Mouse (Mus musculus) hindbrain, embryonic 12.5 days (tissue): ENCODE measurements at regions not wholly inside any gene's neighbourhood (a gene's known extent, or its start where the extent isn't known, plus 50 kb on each side); places are given as distances from the start of the nearest gene placed in this dataset.
A peak's percentile ranks its signal among the peaks of the same experiment; 100 is the strongest.

Source experiments
- ATAC-seq: fragments of 200-750 bp; cut with Nextera tagmentation; 2 replicates; pipeline ENCODE4 v1.8.0; 2017; ENCODE audit warnings: moderate TSS enrichment; ENCODE audit not compliant: low FRiP score
- H3K27ac ChIP-seq: fragments of 300-500 bp; sonication (generic); 2 replicates; pipeline ENCODE4 v1.5.1; 2016; ENCODE audit warnings: mild to moderate bottlenecking
- H3K27me3 ChIP-seq: fragments of 300-500 bp; sonication (generic); 2 replicates; pipeline ENCODE4 v1.6.1; 2016; ENCODE audit warnings: mild to moderate bottlenecking
- H3K36me3 ChIP-seq: fragments of 300-500 bp; sonication (generic); 2 replicates; pipeline ENCODE4 v1.6.1; 2016; ENCODE audit warnings: mild to moderate bottlenecking
- H3K4me1 ChIP-seq: fragments of 300-500 bp; sonication (generic); 2 replicates; pipeline ENCODE4 v1.6.1; 2016
- H3K4me2 ChIP-seq: fragments of 300-500 bp; sonication (generic); replicated peaks from 2 replicates; pipeline ENCODE4 v1.6.1; 2016; ENCODE audit warnings: mild to moderate bottlenecking
- H3K4me3 ChIP-seq: fragments of 300-500 bp; sonication (generic); 2 replicates; pipeline ENCODE4 v1.5.1; 2016; ENCODE audit warnings: mild to moderate bottlenecking
- H3K9ac ChIP-seq: fragments of 300-500 bp; sonication (generic); 2 replicates; pipeline ENCODE4 v1.6.1; 2016; ENCODE audit warnings: mild to moderate bottlenecking, moderate library complexity
- H3K9me3 ChIP-seq: fragments of 300-500 bp; sonication (generic); replicated peaks from 2 replicates; pipeline ENCODE4 v1.6.1; 2016; ENCODE audit warnings: mild to moderate bottlenecking
- WGBS: fragments of 180-500 bp; shearing (Covaris S2); methylation state at CpG from one replicate; pipeline ENCODE4 v1.1.7; 2016; 5-methylcytosine and 5-hydroxymethylcytosine counted together

- Histone ChIP-seq H3K4me2 (no peak overlapping the region), H3K36me3 (no peaks in the 10 kb centered on the region), H3K9me3 (no peaks in the 10 kb centered on the region), H3K4me3 (no peak overlapping the region), H3K9ac (no peak overlapping the region), H3K4me1 (peaks cover 6% of the 10 kb centered on the region; the same call in 1 of the 2 replicates), H3K27me3 (peaks cover 6% of the 10 kb centered on the region; the same call in 1 of the 2 replicates), H3K27ac (no peak overlapping the region)
- no peak for ATAC-seq
- 93% methylated on average over 2 of the region's 2 CpGs for WGBS
These were observed 95.9 kb upstream of the Cadm1 start for GRCm38 (mm10) chr9:47434091-47434490.

- Histone ChIP-seq H3K9ac (no peak overlapping the region), H3K9me3 (no peaks in the 10 kb centered on the region), H3K27me3 (peaks cover 8% of the 10 kb centered on the region; the same call in 1 of the 2 replicates), H3K4me2 (no peak overlapping the region), H3K27ac (no peak overlapping the region), H3K4me1 (peaks cover 12% of the 10 kb centered on the region), H3K36me3 (no peaks in the 10 kb centered on the region), H3K4me3 (no peak overlapping the region)
- ATAC-seq = no peak
- 67% methylated on average over 4 of the region's 4 CpGs for WGBS
These were observed 91.0 kb upstream of the Cadm1 start for GRCm38 (mm10) chr9:47438976-47439375.

- H3K36me3 ChIP-seq = no peaks in the 10 kb centered on the region
- no peak for ATAC-seq
- peak overlapping the region; percentile 10; the same call in 1 of the 2 replicates for H3K4me3 ChIP-seq
- WGBS = 30% methylated on average over 11 of the region's 11 CpGs
- H3K27me3 ChIP-seq = peaks cover 8% of the 10 kb centered on the region; the same call in 1 of the 2 replicates
- H3K9me3 ChIP-seq = no peaks in the 10 kb centered on the region
- H3K4me2 ChIP-seq = peak overlapping the region; percentile 45
- H3K4me1 ChIP-seq = peaks cover 12% of the 10 kb centered on the region
- H3K9ac ChIP-seq = 0 out of 2 replicates have a peak overlapping the region, but pooled peaks have one; percentile 18
- peak overlapping the region; percentile 12; the same call in 1 of the 2 replicates for H3K27ac ChIP-seq
These were observed 90.5 kb upstream of the Cadm1 start for GRCm38 (mm10) chr9:47439506-47439905.

GRCm38 (mm10) chr9:47440128-47440527 lies 89.8 kb upstream of the Cadm1 start:
- H3K4me3 ChIP-seq = peak overlapping the region; percentile 10; the same call in 1 of the 2 replicates
- no peaks in the 10 kb centered on the region for H3K9me3 ChIP-seq
- no peak overlapping the region for H3K27ac ChIP-seq
- no peak for ATAC-seq
- peak overlapping the region; percentile 45 for H3K4me2 ChIP-seq
- WGBS = 15% methylated on average over 6 of the region's 6 CpGs
- H3K36me3 ChIP-seq = no peaks in the 10 kb centered on the region
- H3K9ac ChIP-seq = no peak overlapping the region
- H3K4me1 ChIP-seq = peaks cover 10% of the 10 kb centered on the region
- peaks cover 8% of the 10 kb centered on the region; the same call in 1 of the 2 replicates for H3K27me3 ChIP-seq

GRCm38 (mm10) chr9:47441155-47441554 lies 88.8 kb upstream of the Cadm1 start:
- 87% methylated on average over 8 of the region's 8 CpGs for WGBS
- no peaks in the 10 kb centered on the region for H3K9me3 ChIP-seq

GRCm38 (mm10) chr9:47444168-47444567 lies 85.8 kb upstream of the Cadm1 start:
- no peak overlapping the region for H3K4me2 ChIP-seq
- no peaks in the 10 kb centered on the region for H3K9me3 ChIP-seq
- no peak for ATAC-seq
- H3K36me3 ChIP-seq = no peaks in the 10 kb centered on the region
- no peak overlapping the region for H3K4me3 ChIP-seq
- peaks cover under 1% of the 10 kb centered on the region; the same call in 1 of the 2 replicates for H3K27me3 ChIP-seq
- no peak overlapping the region for H3K27ac ChIP-seq
- peaks cover 6% of the 10 kb centered on the region; the same call in 1 of the 2 replicates for H3K4me1 ChIP-seq
- no peak overlapping the region for H3K9ac ChIP-seq
- WGBS = 86% methylated on average over 2 of the region's 2 CpGs

More at GRCm38 (mm10) chr9:47441155-47441554, 88.8 kb upstream of the Cadm1 start:
- Histone ChIP-seq H3K36me3 (no peaks in the 10 kb centered on the region), H3K4me1 (peaks cover 6% of the 10 kb centered on the region; the same call in 1 of the 2 replicates), H3K27me3 (peaks cover 8% of the 10 kb centered on the region; the same call in 1 of the 2 replicates), H3K4me3 (no peak overlapping the region), H3K9ac (no peak overlapping the region), H3K4me2 (no peak overlapping the region), H3K27ac (no peak overlapping the region)
- ATAC-seq = no peak

GRCm38 (mm10) chr9:47444752-47445151 lies 85.2 kb upstream of the Cadm1 start:
- no peak for ATAC-seq
- H3K27me3 ChIP-seq = no peaks in the 10 kb centered on the region; the same call in 1 of the 2 replicates
- H3K4me1 ChIP-seq = peaks cover 2% of the 10 kb centered on the region; the same call in 1 of the 2 replicates
- no peak overlapping the region for H3K4me3 ChIP-seq
- no peaks in the 10 kb centered on the region for H3K36me3 ChIP-seq
- no peak overlapping the region for H3K9ac ChIP-seq
- 16% methylated on average over 1 of the region's 1 CpGs for WGBS
- H3K27ac ChIP-seq = no peak overlapping the region
- no peak overlapping the region for H3K4me2 ChIP-seq
- H3K9me3 ChIP-seq = no peaks in the 10 kb centered on the region

- ATAC-seq = no peak
- Histone ChIP-seq H3K36me3 (no peaks in the 10 kb centered on the region), H3K4me2 (no peak overlapping the region), H3K9ac (no peak overlapping the region), H3K27me3 (no peaks in the 10 kb centered on the region; the same call in 1 of the 2 replicates), H3K4me3 (no peak overlapping the region), H3K27ac (no peak overlapping the region), H3K9me3 (no peaks in the 10 kb centered on the region), H3K4me1 (no peaks in the 10 kb centered on the region)
- 73% methylated on average over 6 of the region's 6 CpGs for WGBS
These were observed 84.6 kb upstream of the Cadm1 start for GRCm38 (mm10) chr9:47445332-47445731.

GRCm38 (mm10) chr9:47452752-47453151 lies 77.2 kb upstream of the Cadm1 start:
- Histone ChIP-seq H3K9ac (no peak overlapping the region), H3K36me3 (no peaks in the 10 kb centered on the region), H3K4me3 (no peak overlapping the region), H3K27me3 (no peaks in the 10 kb centered on the region), H3K4me2 (no peak overlapping the region), H3K9me3 (no peaks in the 10 kb centered on the region), H3K27ac (no peak overlapping the region), H3K4me1 (no peaks in the 10 kb centered on the region)
- no peak for ATAC-seq
- 88% methylated on average over 4 of the region's 4 CpGs for WGBS

- Histone ChIP-seq H3K9me3 (no peaks in the 10 kb centered on the region), H3K4me1 (peaks cover 4% of the 10 kb centered on the region; the same call in 1 of the 2 replicates), H3K36me3 (no peaks in the 10 kb centered on the region), H3K4me3 (no peak overlapping the region), H3K27ac (no peak overlapping the region), H3K4me2 (no peak overlapping the region), H3K27me3 (no peaks in the 10 kb centered on the region), H3K9ac (no peak overlapping the region)
- no peak for ATAC-seq
- WGBS = 54% methylated on average over 15 of the region's 15 CpGs
These were observed 71.1 kb upstream of the Cadm1 start for GRCm38 (mm10) chr9:47458721-47459418.

- H3K27me3 ChIP-seq = no peaks in the 10 kb centered on the region
- no peak overlapping the region for H3K9ac ChIP-seq
- WGBS = 84% methylated on average over 8 of the region's 8 CpGs
- H3K36me3 ChIP-seq = no peaks in the 10 kb centered on the region
- ATAC-seq = no peak
- peaks cover 4% of the 10 kb centered on the region; the same call in 1 of the 2 replicates for H3K4me1 ChIP-seq
- H3K9me3 ChIP-seq = no peaks in the 10 kb centered on the region
- H3K4me2 ChIP-seq = no peak overlapping the region
- H3K27ac ChIP-seq = no peak overlapping the region
- no peak overlapping the region for H3K4me3 ChIP-seq
These were observed 70.4 kb upstream of the Cadm1 start for GRCm38 (mm10) chr9:47459461-47460049.

GRCm38 (mm10) chr9:47460241-47460640 lies 69.7 kb upstream of the Cadm1 start:
- ATAC-seq = no peak
- Histone ChIP-seq H3K27ac (no peak overlapping the region), H3K4me2 (no peak overlapping the region), H3K4me3 (no peak overlapping the region), H3K9me3 (no peaks in the 10 kb centered on the region), H3K9ac (no peak overlapping the region), H3K27me3 (no peaks in the 10 kb centered on the region), H3K4me1 (peaks cover 4% of the 10 kb centered on the region; the same call in 1 of the 2 replicates), H3K36me3 (no peaks in the 10 kb centered on the region)
- 81% methylated on average over 15 of the region's 15 CpGs for WGBS
